Mouse (Mus musculus) layer of hippocampus, adult 2 months (tissue): ENCODE results near the gene Eif4b. TPM values are rescaled to one million over a fixed set of nuclear protein-coding genes. Genes with fewer than 3 reads are reported as not detected.
A peak's percentile ranks its signal among the peaks of the same experiment; 100 is the strongest.

Experiments used
- DNase-seq, 2 experiments: peaks; one replicate each; pipeline ENCODE4 v3.0.0; 2022; ENCODE audit warnings: low spot score in 2 of 2
- H3K27ac ChIP-seq: fragments of 200-600 bp; 2 replicates; pipeline ENCODE4 v1.8.1; 2022
- H3K4me3 ChIP-seq: fragments of 200-600 bp; 2 replicates; pipeline ENCODE4 v1.8.1; 2022; ENCODE audit warnings: mild to moderate bottlenecking
- CTCF ChIP-seq: fragments of 200-600 bp; conservative IDR thresholded peaks from 2 replicates; pipeline ENCODE4 v1.8.1; 2022; ENCODE audit warnings: antibody characterized with exemption, mild to moderate bottlenecking, moderate library complexity
- total RNA-seq, 2 experiments: library from RNA; stranded (reverse); gene quantifications; 2 replicates each; pipeline ENCODE4 v1.2.3; 2021

Gene Eif4b
- total RNA-seq, 2 experiments from 2014 or later, result 196 to 199 TPM

DNA sequence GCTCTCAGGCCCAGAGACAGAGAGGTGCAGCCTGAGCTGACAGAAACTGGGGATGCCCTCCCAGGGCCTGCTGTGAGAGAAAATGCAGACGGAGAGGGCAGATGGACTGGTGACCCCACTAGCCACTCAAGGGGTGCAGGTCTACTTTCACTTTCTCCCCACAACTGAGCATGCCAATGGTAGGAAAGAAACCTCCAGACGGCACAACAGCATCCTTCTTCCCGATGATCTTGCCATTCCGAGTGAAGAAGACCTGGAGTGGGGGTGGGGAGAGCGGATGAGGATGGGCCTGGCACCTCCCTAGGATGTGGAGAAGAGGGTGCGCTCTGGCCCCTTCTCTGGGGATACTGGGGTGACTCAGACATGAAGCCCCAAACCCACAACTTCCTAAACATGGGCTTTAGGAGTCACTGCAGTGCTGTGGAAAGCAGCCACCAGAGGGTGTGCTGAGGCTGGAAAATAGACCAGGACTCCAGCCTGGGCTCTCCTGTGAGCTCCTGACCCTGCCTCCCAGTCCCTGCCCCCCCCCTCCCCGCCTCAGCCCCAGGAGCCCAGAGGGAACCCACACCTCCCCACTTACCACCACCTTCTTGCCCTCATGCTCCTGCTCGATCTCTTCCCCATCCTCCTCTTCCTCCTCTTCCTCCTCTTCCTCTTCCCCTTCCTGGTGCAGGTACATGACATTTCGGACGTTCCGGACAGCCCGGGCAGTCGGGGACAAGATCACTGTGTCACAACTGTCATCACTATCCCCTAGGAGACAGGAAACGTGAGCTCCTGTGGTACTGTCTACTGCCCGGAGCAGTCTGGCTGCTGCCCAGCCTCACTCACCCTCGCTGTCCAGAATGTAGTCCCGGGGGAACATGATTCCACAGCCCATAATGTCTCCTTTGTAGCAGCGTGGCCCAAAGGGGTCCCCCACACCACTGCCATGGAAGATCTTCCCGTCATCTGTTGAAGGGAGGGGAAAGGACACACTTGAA lies 44.2 kb downstream of the Eif4b start:
- Histone ChIP-seq H3K4me3 (no peak overlapping the region), H3K27ac (no peak overlapping the region)
- no peak for DNase-seq
- TF ChIP-seq CTCF, result peak; percentile 68

DNA sequence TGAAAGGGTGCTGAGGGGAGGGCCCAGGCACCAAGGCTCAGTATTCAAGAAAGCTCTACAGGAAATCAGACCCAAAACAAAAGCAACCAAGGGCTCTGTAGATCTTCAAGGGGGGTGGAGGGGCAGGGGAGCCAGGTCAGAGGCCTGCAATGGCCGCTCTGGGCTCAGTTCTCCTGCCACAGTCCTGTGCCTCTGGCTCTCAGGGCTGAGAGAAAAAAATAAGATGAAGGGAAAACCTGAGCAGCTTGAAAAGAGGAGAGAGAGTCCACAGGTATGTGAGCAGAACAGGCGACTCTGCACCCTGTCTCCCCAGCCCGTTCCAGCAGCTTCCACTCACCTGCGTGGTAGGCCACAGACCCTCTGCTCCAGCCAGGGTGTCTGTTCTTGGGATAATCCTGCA lies 45.0 kb downstream of the Eif4b start:
- Histone ChIP-seq H3K4me3 (no peak overlapping the region), H3K27ac (no peak overlapping the region)
- DNase-seq, result no peak
- no peak for TF ChIP-seq CTCF

DNA sequence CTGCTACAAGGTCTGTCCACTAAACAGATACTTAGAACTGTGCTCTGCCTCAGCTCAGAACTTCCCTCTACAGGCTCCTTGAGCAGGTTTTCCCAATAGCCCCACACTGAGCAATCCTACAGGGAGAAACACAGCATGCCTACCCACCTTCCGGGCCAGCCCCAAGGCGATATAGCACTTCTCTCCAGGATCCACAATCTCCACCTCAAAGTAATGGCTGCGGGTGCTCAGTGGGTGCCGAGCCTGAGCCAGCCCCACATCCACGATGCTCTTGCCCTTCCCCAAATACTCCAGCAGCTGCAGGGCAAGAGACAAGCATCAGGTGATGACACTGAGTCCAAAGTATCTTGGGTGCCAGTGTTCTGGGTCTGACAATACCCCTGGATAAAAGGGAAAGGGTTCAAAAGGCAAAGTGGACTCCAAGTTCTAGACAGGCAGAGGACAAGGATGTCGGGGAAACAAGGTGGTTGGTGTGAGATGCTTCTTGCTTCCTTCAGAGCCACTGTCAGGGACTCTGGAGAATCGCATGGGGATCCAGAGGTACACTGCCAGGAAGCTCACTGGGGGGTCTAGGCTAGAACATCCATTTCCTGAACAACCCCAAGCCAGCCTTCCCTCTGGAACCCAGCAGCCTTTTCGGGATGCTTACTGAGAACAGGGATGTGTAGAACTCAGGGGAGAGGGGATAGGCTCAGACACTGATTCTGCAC lies 45.7 kb downstream of the Eif4b start:
- DNase-seq, result no peak
- H3K4me3 ChIP-seq, result no peak overlapping the region
- no peak for TF ChIP-seq CTCF
- H3K27ac ChIP-seq, result 0 out of 2 replicates have a peak overlapping the region, but pooled peaks have one; percentile 18

DNA sequence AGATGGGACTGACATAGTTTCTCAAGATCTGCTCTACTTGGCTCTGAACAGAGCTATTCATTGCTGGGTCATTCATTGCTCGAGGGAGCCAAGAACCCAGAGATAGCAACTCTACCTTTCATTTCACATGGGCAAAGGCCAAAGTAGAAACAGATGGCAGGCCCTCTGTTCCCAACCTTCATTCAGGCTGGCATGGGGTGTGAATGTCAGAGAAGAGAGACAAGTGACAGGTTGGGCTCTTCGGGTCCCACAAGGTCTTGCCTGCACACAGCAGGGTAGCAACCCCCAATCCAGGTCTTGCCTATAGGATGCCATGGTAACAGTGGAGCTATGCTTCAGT lies 46.2 kb downstream of the Eif4b start:
- no peak for TF ChIP-seq CTCF
- no peak overlapping the region for H3K4me3 ChIP-seq
- H3K27ac ChIP-seq, result 0 out of 2 replicates have a peak overlapping the region, but pooled peaks have one; percentile 18
- DNase-seq, result no peak

DNA sequence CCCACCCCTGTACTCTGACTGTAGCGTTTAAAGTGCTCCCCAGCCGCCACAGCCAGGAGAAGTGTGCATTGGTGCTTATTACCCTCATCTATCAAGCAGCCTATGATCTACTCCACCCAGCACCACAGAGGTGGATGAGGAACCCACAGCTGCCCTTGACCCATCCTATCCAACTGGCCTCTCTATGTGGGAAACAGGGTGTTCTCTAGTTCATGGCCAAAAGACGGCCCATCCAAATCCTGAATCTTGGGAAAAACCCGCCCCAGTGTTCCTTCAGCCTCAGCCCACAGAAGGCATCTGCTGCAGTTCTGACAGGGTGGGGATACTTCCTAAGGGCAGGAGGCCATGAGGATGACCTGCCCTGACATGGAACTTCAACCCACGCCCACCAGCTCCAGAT lies 47.0 kb downstream of the Eif4b start:
- DNase-seq, result no peak
- H3K4me3 ChIP-seq, result no peak overlapping the region
- peak overlapping the region; percentile 18; the same call in 1 of the 2 replicates for H3K27ac ChIP-seq
- no peak for TF ChIP-seq CTCF

DNA sequence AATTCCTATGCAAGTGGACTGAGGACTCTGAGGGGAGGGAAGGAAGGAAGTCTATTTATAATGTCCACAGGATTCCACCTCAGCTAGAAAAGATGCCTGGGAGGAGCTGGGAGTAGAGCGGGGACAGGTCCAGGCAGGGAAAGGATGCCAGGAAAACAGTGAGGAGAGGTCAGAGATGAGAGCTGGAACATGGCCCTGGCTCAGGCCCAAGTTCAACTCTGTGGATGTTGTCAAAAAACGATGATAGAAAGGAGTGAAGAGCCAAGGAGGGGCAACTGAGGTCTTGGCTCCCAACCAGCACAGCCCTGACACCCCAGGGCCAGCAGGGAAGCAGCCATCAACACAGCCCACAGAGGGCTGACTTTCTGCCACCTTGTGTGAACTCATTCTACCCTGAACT lies 52.7 kb downstream of the Eif4b start:
- Histone ChIP-seq H3K4me3 (no peak overlapping the region), H3K27ac (no peak overlapping the region)
- no peak for TF ChIP-seq CTCF
- DNase-seq, result no peak

DNA sequence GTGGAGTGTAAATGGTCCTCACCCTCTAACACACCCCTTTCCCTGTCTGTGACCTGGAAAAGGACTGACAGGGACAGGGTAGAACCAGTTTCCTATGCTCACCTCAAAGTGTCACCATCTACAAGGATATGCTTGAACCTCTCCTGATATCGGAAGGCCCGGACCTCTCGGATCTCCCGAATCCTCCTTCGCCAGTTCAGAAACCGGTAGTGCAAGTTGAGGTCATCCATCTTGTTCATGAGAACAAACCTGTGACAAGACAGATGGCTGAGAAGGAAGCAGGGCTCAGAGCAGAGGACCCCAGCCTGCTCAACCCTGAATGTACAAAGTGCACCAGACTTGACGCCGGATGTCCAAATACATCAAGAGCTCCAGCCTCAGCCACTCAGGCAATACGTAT lies 59.7 kb downstream of the Eif4b start:
- no peak for TF ChIP-seq CTCF
- Histone ChIP-seq H3K27ac (no peak overlapping the region), H3K4me3 (no peak overlapping the region)
- no peak for DNase-seq

DNA sequence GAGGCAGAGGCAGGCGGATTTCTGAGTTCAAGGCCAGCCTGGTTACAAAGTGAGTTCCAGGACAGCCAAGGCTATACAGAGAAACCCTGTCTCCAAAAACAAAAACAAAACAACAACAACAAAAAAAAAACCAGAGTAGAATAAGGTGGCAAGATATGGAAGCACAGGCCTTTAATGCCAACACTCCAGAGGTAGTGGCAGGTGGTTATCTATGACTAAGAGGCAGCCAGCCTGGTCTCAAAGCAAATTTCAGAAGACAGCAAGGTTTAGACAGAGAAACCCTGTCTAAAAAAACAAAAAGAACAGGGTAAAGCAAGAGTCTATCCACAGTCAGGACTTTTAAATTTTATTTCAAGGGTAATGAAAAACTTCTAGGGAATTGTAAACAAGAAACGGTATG lies 61.1 kb downstream of the Eif4b start:
- DNase-seq, result no peak
- TF ChIP-seq CTCF, result no peak
- peak overlapping the region; percentile 93 for H3K4me3 ChIP-seq
- H3K27ac ChIP-seq, result no peak overlapping the region

DNA sequence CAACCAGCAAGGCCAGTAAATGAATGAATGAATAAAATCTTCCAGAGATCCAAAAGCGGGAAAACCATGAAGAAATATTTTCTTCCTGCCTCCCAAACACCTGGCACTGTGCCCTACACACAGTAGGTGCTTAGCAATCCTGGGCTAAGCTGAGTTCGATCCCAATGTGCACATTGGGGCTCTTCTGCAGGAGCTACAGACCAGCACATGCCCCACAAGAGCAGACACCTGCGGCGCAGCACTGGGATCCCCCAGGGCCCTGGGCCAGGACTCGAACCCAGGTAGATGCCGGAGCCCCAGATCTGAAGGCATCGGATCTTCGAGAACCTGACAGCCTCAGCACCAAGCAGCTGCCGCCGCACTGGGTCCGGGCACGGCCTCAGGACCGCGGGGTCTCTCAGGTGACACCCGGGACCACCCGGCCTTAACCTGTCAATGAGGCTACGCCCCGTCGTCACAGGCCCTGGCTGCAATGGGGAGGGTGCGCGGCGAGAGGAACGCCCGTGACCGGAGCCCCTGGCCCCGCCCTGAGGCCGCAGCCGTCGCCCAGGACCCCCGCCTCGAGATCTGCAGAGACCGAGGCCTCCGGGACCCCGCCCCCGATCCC lies 62.1 kb downstream of the Eif4b start:
- no peak for DNase-seq
- peak overlapping the region; percentile 92 for H3K27ac ChIP-seq
- peak overlapping the region; percentile 93 for H3K4me3 ChIP-seq
- no peak for TF ChIP-seq CTCF

DNA sequence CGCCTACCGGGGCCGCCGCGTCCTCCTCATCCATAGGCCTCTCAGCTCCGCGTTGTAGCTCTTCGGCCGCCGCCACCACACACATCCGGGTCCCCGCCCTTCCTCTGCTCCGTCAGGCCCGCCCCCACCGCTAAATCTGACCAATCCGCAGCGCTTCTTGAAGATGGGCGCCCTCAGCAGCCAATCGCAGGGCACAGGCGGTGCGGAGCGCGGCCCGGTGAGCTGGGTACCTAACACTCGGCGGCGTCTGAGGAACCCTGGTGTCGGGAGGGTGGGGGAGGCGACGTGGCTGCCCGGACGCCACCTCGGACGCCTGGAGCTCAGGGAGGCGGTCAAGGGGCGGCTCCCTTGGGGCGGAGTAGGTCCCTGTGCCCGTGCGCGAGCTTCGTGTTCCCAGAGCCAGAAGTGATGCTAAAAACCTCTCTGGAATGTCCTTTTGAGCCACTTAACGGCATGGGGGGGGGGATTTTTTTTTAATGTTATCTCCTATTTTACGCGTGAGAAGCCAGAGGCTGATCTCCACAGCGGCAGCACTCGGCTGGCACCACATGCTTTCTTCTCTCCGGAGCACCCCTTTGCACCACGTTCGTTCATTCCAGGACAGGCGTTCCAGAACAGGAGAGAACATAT lies 62.7 kb downstream of the Eif4b start, which contains the start of gene Spryd3:
TSS of gene Spryd3 (minus strand) at position 106 of the 630 bp plus-strand sequence.
- DNase-seq, result peak; percentile 96 to 98
- Histone ChIP-seq H3K27ac (peak within 1 kb of the TSS; percentile 92), H3K4me3 (peak within 1 kb of the TSS; percentile 93)
- TF ChIP-seq CTCF, result peak; percentile 15; the same call in 1 of the 2 replicates

DNA sequence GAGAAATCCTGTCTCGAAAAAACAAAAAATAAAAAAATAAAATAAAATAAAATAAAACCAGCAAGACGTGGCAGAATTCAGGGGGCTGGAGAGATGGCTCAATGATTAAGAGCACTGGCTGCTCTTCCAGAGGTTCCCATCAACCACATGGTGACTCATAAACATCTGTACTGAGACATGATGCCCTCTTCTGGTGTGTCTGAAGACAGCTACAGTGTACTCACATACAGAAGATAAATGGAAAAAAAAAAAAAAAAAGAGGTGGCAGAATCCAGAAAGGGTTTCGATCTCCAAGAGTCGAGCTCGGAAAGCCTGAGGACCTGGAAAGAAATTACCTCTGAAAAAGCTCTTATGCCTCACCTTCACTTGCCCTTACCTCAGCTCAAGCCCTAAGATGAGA lies 67.5 kb downstream of the Eif4b start:
- no peak for TF ChIP-seq CTCF

DNA sequence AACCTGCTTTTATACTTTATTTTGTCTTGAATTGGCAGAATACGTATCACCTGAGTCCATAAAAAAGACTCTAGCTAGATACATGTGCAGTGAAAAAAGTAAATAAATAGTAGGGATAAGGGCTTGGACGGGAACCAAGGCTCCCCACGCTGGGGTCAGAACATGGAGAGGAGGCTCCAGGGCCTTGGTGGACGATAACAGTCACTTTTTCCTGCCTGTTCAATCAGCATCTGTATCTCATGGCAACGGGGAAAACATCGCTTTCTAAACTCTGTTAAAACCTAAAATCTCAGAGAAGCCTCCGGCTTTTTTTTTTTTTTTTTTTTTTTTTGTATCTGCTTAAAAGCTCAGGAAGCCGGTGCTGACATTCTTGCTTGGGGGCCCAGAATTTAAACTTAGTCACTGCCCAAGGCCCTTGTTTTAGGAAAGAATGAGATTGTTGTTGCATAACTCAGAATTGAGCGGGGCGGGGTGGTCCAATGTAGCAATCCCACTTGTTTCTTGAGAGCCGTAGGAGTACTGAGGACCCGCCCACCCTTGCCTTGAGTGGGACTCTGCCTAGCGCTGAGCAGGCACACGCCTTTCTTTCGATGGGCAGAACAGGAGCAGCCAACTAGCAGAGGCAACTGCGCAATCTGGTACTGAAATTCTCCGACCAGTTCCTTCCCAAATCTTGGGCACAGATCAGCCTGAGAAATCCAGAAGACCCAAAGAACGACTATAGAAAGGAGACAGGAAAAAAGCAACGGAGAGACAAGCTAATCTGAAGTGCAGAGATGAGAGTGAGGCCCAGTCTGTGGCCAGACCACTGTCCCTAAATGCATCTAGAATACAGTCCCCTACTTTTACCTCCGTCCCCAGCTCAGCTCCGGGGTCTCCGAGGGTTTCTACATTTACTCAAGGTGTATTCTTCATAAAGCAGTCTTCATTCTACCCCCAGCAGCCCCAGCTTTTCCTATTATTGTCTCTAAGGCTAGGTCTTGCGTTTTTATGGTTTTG lies 69.6 kb downstream of the Eif4b start:
- no peak for TF ChIP-seq CTCF
- H3K4me3 ChIP-seq, result no peak overlapping the region
- no peak for DNase-seq
- peak overlapping the region; percentile 46; the same call in 1 of the 2 replicates for H3K27ac ChIP-seq

More for the DNA sequence above, 67.5 kb downstream of the Eif4b start:
- Histone ChIP-seq H3K4me3 (no peak overlapping the region), H3K27ac (no peak overlapping the region)
- DNase-seq, result no peak
